Mouse (Mus musculus): ENCODE measurements around the gene Hnf4a. TPM values are rescaled to one million over a fixed set of nuclear protein-coding genes. Genes with fewer than 3 reads are reported as not detected.
"Not testable (repeated sequence)": the region's sequence is repeated elsewhere in the genome, so short reads cannot be mapped to it uniquely, and the experiment has no call there.

The Hnf4a gene
- not detected for total RNA-seq (2021)
- long read RNA-seq, experiment 1: 0 reads
- long read RNA-seq, experiment 2: 0 reads

- DNase-seq: no peak
Observed at GRCm38 (mm10) chr2:163506300-163507004, at the start of gene Hnf4a. Hnf4a (plus strand) TSS chr2:163506808.

- peak; percentile 62 for DNase-seq
Observed at GRCm38 (mm10) chr2:163458539-163459265, 47.9 kb upstream of the Hnf4a start.

GRCm38 (mm10) chr2:163459380-163459779 is 47.2 kb upstream of the Hnf4a start:
- DNase-seq: peak; percentile 62

DNA sequence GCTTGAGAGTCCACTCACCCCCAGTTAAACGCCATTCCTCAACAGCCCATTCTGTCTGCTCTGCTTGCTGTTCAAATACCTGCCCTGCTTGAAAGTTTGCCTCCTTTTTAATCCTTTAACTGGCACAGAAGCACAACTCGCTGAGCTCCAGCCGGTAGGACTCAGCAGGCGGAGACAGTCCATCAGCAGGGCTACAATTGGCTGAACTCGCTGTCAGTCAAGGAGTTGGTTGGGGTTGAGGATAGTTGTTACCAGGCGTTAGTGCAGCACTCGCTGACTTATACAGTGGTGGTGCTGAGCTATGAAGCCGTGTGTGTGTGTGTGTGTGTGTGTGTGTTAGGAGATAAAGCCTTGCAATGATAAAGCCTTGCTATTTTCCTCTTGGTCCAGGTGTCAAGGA is 46.0 kb upstream of the Hnf4a start:
- DNase-seq: no peak

DNA sequence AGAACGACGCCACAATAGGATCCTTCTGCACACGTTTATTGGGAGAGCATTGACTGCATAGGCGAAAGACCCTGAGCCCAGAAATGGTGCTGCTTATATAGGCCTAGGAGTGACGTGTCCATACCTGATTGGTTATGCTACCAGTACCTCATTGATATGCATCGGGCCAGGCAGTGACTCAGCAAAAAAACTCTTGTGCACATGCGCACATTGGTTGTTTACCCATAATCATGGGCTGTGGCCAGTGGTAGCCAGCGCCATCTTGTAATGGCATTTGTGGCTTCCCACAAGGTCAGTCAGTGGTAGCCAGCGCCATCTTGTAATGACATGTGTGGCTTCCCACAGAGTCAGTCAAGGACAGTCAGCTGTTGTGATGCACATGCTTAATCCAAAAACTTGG is 45.3 kb upstream of the Hnf4a start:
- DNase-seq: not testable (repeated sequence)

DNA sequence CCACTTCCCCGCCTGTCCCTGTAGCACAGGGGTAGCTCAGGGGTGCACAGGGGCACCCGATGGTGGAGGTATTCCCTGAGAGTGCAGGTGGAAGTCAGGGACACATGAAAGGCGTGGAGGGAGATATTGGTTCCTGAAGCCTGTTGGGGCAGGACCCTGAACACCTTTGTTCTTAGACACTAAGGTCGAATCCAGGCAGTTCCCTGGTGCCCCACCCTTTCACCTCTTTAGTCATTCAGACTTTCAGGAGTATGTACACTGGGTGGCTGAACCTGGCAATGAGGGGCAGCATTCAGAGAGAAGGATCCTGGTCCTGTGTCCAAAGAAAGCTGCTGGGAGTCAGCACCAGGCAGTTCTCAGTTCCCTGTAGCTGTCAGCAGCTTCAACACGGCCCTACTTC is 44.2 kb upstream of the Hnf4a start:
- no peak for DNase-seq

DNA sequence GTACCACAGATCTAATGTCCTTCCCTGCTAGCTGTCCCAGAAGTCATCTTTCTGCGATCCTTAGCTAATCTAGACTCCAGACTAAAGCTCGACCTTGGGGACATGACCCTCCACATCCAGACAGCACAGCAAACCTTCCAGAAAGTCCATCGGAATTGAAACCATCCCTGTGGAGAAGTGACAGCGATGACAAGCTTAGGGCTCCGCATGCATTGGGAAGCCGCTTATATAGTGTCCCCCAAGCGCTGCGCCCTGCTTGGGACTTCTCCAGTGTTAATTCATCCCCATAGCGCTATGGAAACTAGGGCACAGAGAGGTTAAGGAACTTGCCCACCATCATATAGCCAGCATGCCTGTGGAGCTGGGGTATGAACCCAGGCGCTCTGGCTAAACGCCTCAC is 43.8 kb upstream of the Hnf4a start:
- no peak for DNase-seq

DNA sequence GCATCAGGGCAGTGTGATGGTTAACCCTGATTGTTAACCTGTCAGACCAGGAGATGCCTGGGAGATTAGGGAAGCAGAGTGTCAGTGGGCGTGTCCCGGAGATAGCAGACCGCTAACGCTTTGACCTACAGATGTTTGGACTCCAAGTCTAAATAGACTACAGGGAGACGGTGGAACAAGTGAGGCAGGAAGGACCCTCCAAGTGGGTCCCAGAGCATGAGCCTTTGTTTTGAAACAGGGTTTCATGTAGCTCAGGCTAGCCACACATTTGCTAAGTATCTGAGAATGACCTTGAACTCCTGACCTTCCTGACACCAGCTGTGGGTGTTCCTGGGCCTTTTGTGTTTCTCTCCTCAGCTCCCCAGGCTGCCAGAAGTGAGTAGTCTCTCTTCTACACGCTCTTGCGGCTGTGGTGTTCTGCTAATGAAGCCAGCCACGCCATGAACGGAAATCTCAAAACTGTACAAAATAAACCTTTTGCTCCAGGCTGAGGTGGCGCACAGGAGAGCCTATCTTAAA is 43.3 kb upstream of the Hnf4a start:
- no peak for DNase-seq

DNA sequence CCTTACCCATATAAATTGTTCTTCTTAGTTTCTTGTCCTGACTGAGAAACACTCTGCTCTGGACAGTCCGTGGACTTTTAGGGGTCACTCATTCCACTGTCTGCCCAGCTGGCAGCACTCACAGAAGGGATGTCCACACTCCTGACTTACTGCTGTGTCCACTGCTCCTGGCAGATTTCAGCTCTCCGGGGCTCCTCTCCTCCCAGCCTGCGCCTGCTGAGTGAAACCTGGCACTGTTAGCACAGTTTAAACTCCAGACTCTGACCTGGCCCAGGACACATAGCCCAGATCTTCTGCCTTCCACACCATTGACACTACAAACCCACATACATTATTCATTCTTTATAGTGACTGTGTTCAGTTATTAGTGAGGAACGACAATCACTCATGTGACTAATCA is 42.6 kb upstream of the Hnf4a start:
- no peak for DNase-seq

DNA sequence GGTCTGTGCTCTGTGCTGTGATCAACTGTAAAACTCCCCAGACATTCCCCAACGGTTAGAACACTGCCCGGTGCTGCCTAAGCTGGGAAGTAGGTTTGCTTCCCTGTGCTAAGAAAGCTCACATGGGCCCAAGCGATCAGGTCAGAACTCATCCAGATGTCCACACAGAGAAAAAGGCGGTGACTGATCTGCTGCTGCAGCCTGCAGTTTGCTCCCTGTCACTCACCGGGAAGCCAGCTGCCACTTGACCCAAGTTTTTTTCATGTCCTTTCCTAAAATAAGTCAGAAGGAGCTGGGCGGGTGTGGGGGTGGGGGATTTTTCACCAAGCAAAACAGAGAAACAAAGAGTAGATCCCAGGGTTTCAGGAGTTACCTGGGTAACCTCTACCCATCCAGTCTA is 42.0 kb upstream of the Hnf4a start:
- DNase-seq: peak; percentile 33

DNA sequence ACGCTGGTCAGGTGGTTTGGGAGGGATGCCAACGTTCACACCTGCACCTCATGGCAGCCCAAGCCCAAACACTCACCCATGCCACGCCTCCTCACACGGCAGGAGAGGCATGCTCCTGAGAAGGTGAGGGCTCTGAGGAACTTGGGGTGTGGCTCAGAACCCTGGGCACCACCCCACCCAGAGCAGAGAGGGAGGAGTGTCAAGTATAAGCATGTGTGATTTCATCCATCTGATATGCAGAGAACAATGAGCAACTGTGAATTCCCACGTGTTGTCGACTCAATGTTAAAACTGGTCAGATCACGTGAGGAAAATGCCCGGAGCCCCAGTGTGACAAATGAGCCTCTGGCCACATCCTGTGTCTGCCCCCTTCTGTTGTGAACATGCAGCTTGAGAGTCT is 39.8 kb upstream of the Hnf4a start:
- DNase-seq: no peak

DNA sequence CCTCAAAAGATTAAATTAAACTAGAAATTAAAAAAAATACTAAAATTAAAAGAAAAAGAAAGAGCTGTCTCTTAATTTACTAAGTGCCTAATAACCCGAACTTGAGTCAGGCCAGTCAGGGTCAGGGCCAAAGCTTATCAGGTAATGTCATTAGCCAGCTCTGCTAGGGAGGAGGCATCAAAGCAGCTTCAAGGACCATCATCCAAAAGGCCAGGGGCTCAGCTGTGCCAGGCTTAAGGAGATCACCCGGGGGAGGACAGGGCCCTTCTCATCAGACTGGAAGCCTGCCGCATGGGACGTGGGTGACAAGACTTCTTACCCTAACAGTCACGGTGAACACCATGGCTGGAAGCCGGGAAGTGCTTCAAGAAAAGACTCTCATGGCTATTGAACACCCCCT is 39.0 kb upstream of the Hnf4a start:
- DNase-seq: no peak

- no peak for DNase-seq
Observed at GRCm38 (mm10) chr2:163468866-163469265, 37.7 kb upstream of the Hnf4a start.

- DNase-seq: no peak
Observed at GRCm38 (mm10) chr2:163469711-163470110, 36.9 kb upstream of the Hnf4a start.

GRCm38 (mm10) chr2:163471136-163471535 is 35.5 kb upstream of the Hnf4a start:
- DNase-seq: peak; percentile 24

DNA sequence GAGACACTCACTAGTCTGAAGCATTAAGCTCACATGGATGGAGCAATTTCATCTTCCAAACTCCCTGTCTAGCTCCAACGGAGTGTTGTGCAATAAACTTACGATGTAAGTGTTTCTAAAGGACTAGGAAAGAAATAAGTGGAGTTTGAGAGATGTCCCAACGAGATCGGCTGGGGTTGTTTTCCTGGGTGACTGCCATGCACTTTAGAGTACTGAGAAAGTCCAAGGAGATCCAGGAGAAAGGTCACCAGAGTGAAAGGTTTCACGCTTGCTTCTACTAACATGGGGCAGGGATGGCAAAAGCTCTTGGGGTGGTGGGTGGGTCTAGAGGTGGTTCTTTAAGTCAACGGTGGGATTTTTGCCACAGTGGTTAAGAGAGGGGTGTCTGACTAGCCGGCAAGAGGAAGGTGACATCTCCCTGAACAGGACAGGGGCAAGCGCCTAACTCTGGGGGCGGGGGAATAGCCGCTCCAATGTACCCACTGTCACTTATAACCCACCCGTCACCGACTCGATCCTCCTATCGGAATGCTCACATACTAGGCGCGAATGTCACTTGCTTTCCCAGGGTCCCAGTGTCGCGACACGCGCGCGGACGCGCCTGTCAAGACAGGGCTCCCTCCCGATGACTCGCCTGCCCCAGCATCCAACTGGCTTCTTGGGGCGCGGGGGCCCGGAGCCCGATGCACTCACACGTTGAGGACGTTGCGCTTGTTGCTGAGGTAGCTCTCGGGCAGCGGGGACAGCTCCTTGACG is 34.7 kb upstream of the Hnf4a start:
- peak; percentile 25 for DNase-seq

- DNase-seq: peak; percentile 91
Observed at GRCm38 (mm10) chr2:163472466-163472851, 34.1 kb upstream of the Hnf4a start, which contains the start of gene Fitm2. Fitm2 (minus strand) TSS chr2:163472629.

DNA sequence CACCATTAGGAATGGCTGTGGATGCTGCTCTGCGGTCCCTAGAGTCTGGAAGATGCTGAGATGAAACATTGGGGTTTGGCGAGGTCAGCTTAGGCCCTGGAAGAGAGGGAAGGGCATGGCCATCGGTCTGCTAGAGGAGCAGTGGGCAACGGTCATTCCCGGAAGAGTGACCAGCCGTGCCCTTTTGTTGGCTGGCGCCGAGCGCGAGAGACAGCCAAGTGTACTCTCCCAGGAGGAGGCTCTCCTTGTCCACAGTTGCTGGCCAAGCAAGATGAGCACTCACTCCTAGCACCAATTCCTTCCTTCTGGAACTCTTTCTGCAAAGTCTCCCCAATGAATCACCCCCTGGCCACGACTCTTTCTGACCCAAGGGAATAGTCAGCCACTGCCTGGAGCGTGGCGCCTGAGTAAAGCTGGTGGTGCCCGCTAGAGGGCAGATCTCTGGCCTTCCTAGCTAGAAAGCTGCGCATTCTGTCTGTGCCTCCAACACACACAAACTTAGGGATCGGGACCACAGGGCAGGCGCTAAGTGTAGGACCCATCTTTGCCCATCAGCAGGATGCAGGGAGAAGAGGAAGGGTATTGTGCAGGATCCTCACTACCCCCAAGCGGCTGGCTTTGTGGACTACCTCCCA is 26.3 kb upstream of the Hnf4a start:
- DNase-seq: no peak

GRCm38 (mm10) chr2:163481539-163482029 is 25.0 kb upstream of the Hnf4a start:
- no peak for DNase-seq

- no peak for DNase-seq
Observed at GRCm38 (mm10) chr2:163487360-163487759, 19.2 kb upstream of the Hnf4a start.

GRCm38 (mm10) chr2:163489725-163490291 is 16.8 kb upstream of the Hnf4a start:
- no peak for DNase-seq

- DNase-seq: no peak
Observed at GRCm38 (mm10) chr2:163490656-163491055, 16.0 kb upstream of the Hnf4a start.

All from gastrocnemius, postnatal 25 days (tissue).